Mouse (Mus musculus): ENCODE data around the gene Nol10.

GRCm38 (mm10) chr12:17308246-17308645, 40.0 kb upstream of the Nol10 start:
- TF ChIP-seq POLR2A (IDR thresholded peaks at IDR 0.05; ENCODE audit: control insufficient read depth, extremely low read depth, insufficient read depth, low read length, poor library complexity) (no peak), CTCF (IDR thresholded peaks at IDR 0.05; ENCODE audit: borderline replicate concordance, control insufficient read depth, extremely low read depth, insufficient read depth, low read length, poor library complexity) (no peak)
